Mouse (Mus musculus) layer of hippocampus, adult 2 months (tissue): ENCODE measurements at regions not wholly inside any gene's neighbourhood (a gene's known extent, or its start where the extent isn't known, plus 50 kb on each side); places are given as distances from the start of the nearest gene placed in this dataset.

Source experiments
- DNase-seq, 2 experiments: peaks; one replicate each; pipeline ENCODE4 v3.0.0; 2022; ENCODE audit warnings: low spot score in 2 of 2
- H3K27ac ChIP-seq: fragments of 200-600 bp; 2 replicates; pipeline ENCODE4 v1.8.1; 2022
- H3K4me3 ChIP-seq: fragments of 200-600 bp; 2 replicates; pipeline ENCODE4 v1.8.1; 2022; ENCODE audit warnings: mild to moderate bottlenecking
- CTCF ChIP-seq: fragments of 200-600 bp; conservative IDR thresholded peaks from 2 replicates; pipeline ENCODE4 v1.8.1; 2022; ENCODE audit warnings: antibody characterized with exemption, mild to moderate bottlenecking, moderate library complexity

GRCm38 (mm10) chr2:51682177-51682576 is 54.9 kb downstream of the Tas2r134 start:
- no peak overlapping the region for H3K4me3 ChIP-seq
- no peak overlapping the region for H3K27ac ChIP-seq
- no peak for TF ChIP-seq CTCF
- DNase-seq: no peak

GRCm38 (mm10) chr2:51682745-51683144 is 55.4 kb downstream of the Tas2r134 start:
- no peak for TF ChIP-seq CTCF

GRCm38 (mm10) chr2:51705110-51705509 is 77.8 kb downstream of the Tas2r134 start:
- Histone ChIP-seq H3K27ac (no peak overlapping the region), H3K4me3 (no peak overlapping the region)
- no peak for TF ChIP-seq CTCF
- DNase-seq: no peak

More at GRCm38 (mm10) chr2:51682745-51683144, 55.4 kb downstream of the Tas2r134 start:
- Histone ChIP-seq H3K4me3 (no peak overlapping the region), H3K27ac (no peak overlapping the region)
- no peak for DNase-seq

DNA sequence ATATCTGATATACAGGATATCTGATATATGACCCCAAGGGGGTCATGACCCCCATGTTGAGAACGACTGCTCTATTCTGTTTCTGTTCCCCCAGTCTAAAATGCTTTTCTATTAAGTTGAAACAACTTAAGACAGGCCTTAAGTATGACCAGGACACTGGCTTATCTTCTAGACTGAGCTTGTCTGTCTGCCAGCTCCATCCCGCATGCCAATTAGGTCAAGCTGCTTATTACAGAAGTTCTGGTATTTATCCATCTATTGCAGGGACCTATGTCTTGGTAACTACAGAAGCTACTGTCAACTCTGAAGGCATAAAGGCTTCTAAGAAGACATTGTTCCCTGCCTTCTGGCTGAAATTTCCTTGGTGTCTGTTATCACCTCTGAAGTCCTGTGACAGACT is 81.4 kb downstream of the Tas2r134 start:
- DNase-seq: no peak
- no peak for TF ChIP-seq CTCF
- Histone ChIP-seq H3K4me3 (no peak overlapping the region), H3K27ac (no peak overlapping the region)

DNA sequence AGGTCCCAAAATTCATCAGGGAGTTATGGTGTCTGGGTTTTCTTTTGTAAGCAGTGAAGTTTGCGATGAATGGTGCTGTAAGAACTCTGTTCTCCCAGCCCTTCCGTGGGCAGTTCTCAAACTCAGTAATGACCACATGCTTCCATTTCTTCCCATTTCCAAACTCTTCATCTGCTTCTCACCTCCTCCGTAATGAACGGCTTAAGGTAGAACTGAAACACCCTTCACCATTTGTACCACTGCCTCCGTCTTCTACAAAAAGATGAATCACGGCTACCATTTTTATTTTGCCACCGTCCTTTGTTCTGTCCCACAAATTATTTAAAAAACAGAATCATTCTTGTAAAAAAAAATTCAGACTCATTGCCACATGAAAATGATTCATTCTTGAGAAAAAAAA is 85.3 kb downstream of the Tas2r134 start:
- no peak for DNase-seq
- Histone ChIP-seq H3K4me3 (no peak overlapping the region), H3K27ac (no peak overlapping the region)
- no peak for TF ChIP-seq CTCF

GRCm38 (mm10) chr2:51730805-51731204 is 103.5 kb downstream of the Tas2r134 start:
- Histone ChIP-seq H3K27ac (no peak overlapping the region), H3K4me3 (no peak overlapping the region)
- DNase-seq: no peak
- no peak for TF ChIP-seq CTCF

GRCm38 (mm10) chr2:51731703-51732102 is 104.4 kb downstream of the Tas2r134 start:
- Histone ChIP-seq H3K27ac (no peak overlapping the region), H3K4me3 (no peak overlapping the region)
- DNase-seq: no peak
- TF ChIP-seq CTCF: no peak

DNA sequence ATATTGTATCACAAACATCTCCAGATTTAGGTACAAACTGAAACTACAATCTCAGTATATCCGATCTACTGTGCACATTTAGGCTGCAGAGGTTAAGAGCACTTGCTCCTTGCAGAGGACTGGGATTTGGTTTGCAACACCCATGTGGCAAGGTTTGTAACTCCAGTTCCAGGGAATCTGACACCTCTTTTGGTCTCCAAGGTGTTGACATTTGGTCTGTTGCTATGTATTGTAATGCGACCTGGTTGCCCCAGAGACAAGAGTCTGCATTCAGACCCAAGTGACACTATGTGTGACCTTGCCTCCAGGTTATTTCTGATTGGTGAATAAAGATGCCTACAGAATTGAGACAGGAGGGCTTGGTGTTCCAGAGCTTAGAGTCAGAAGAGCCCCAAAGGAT is 105.0 kb downstream of the Tas2r134 start:
- Histone ChIP-seq H3K27ac (no peak overlapping the region), H3K4me3 (no peak overlapping the region)
- DNase-seq: no peak
- no peak for TF ChIP-seq CTCF

DNA sequence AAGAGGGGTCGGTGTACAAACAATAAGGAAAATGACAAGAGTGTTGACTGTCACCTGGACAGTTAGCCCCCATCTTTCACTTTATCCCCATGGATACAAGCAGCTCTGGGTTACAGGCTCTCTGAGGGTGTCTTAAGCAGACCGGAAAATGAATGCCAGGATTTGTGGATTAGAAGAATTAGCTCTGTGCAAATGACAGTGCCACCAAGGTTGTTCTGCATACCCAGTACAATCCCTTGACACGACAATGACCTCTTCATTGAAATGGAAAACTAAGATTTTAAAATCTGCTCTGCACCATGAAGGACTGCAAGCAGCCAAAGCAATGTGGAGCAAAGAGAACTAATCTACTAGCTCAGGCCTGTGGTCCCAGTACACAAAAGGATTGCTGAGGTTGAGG is 105.9 kb downstream of the Tas2r134 start:
- TF ChIP-seq CTCF: no peak
- H3K27ac ChIP-seq: no peak overlapping the region
- H3K4me3 ChIP-seq: no peak overlapping the region
- DNase-seq: no peak

GRCm38 (mm10) chr2:51736452-51736851 is 109.1 kb downstream of the Tas2r134 start:
- no peak for DNase-seq
- Histone ChIP-seq H3K27ac (no peak overlapping the region), H3K4me3 (no peak overlapping the region)
- TF ChIP-seq CTCF: no peak

- DNase-seq: no peak
- Histone ChIP-seq H3K4me3 (no peak overlapping the region), H3K27ac (no peak overlapping the region)
- TF ChIP-seq CTCF: no peak
These were observed 120.5 kb downstream of the Tas2r134 start for GRCm38 (mm10) chr2:51747675-51748319.

DNA sequence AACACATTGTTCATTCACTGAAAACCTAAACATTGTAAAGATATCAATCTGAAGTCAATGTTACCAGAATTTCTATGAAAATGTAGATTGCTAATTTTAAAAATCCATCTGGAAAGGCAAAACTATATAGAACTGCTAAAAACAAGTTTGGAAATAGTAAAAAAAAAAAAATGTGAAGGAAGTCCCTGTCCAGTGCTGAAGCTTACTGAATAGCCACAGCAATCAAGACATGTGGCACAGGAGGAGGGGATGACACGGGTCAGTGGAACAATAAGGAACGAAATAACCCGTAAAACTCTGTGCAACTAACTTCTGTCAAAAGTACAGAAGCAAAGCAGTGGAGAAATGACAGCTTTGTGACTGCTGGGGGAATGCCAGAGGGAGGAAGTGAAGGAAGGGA is 121.9 kb downstream of the Tas2r134 start:
- no peak overlapping the region for H3K27ac ChIP-seq
- no peak for DNase-seq
- TF ChIP-seq CTCF: no peak
- no peak overlapping the region for H3K4me3 ChIP-seq

- TF ChIP-seq CTCF: peak; percentile 34
- H3K27ac ChIP-seq: no peak overlapping the region
- H3K4me3 ChIP-seq: no peak overlapping the region
- no peak for DNase-seq
These were observed 125.7 kb downstream of the Tas2r134 start for GRCm38 (mm10) chr2:51752941-51753564.

- DNase-seq: no peak
- H3K4me3 ChIP-seq: no peak overlapping the region
- H3K27ac ChIP-seq: no peak overlapping the region
- TF ChIP-seq CTCF: no peak
These were observed 126.3 kb downstream of the Tas2r134 start for GRCm38 (mm10) chr2:51753565-51754031.
